Mouse (Mus musculus): ENCODE measurements at regions not wholly inside any gene's neighbourhood (a gene's known extent, or its start where the extent isn't known, plus 50 kb on each side); places are given as distances from the start of the nearest gene placed in this dataset.
A peak's percentile ranks its signal among the peaks of the same experiment; 100 is the strongest.

DNA sequence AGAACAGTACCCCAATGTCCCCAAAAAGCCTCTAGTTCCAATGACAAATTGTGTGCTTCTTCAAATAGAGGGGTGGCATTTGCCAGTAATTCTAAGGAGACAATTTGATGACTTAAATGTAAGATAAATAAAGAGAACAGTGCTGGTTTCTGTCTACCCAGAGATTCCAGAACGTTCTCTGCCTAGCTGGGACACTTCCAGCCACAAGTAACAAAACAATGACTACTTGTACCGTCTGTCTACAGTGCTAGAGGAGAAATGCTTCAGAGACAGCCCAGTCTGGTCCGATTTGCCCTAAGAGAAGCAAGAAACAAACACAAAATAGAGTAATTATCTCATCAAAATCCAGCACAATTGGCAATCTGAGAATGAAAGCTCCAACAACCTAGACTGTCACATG lies 164.9 kb upstream of the Cdh5 start:
- Histone ChIP-seq H3K9me3 (ENCODE audit: control insufficient read depth, low read length) (no peaks in the 10 kb centered on the region; the same call in 1 of the 2 replicates), H3K4me3 (ENCODE audit: low read length) (no peak overlapping the region), H3K27ac (ENCODE audit: low read depth, low read length) (no peak overlapping the region), H3K4me2 (ENCODE audit: low read length) (no peak overlapping the region), H3K9ac (ENCODE audit: low read depth, low read length) (no peak overlapping the region), H3K36me3 (ENCODE audit: control insufficient read depth, insufficient read depth, low read length) (no peaks in the 10 kb centered on the region), H3K27me3 (replicated peaks; ENCODE audit: control insufficient read depth, insufficient read depth, low read length) (no peaks in the 10 kb centered on the region), H3K4me1 (ENCODE audit: control insufficient read depth, insufficient read depth, low read depth, low read length) (peaks cover 4% of the 10 kb centered on the region; the same call in 1 of the 2 replicates)
- 73% methylated on average over 3 of the region's 3 CpGs for WGBS
- no peak for ATAC-seq

- ATAC-seq, result peak; percentile 91
- peaks cover 4% of the 10 kb centered on the region; the same call in 1 of the 2 replicates for H3K4me1 ChIP-seq (ENCODE audit: control insufficient read depth, insufficient read depth, low read depth, low read length)
- no peak overlapping the region for H3K4me3 ChIP-seq (ENCODE audit: low read length)
- H3K36me3 ChIP-seq (ENCODE audit: control insufficient read depth, insufficient read depth, low read length), result no peaks in the 10 kb centered on the region
- H3K9me3 ChIP-seq (ENCODE audit: control insufficient read depth, low read length), result no peaks in the 10 kb centered on the region; the same call in 1 of the 2 replicates
- WGBS, result 35% methylated on average over 11 of the region's 11 CpGs
- no peak overlapping the region for H3K4me2 ChIP-seq (ENCODE audit: low read length)
- H3K27me3 ChIP-seq (replicated peaks; ENCODE audit: control insufficient read depth, insufficient read depth, low read length), result no peaks in the 10 kb centered on the region
- H3K9ac ChIP-seq (ENCODE audit: low read depth, low read length), result no peak overlapping the region
- no peak overlapping the region for H3K27ac ChIP-seq (ENCODE audit: low read depth, low read length)
Observed at GRCm38 (mm10) chr8:103938283-103939230, 162.9 kb upstream of the Cdh5 start.

- no peak overlapping the region for H3K27ac ChIP-seq (ENCODE audit: low read depth, low read length)
- H3K4me2 ChIP-seq (ENCODE audit: low read length), result no peak overlapping the region
- no peaks in the 10 kb centered on the region; the same call in 1 of the 2 replicates for H3K9me3 ChIP-seq (ENCODE audit: control insufficient read depth, low read length)
- no peak overlapping the region for H3K9ac ChIP-seq (ENCODE audit: low read depth, low read length)
- no peaks in the 10 kb centered on the region for H3K27me3 ChIP-seq (replicated peaks; ENCODE audit: control insufficient read depth, insufficient read depth, low read length)
- no peak overlapping the region for H3K4me3 ChIP-seq (ENCODE audit: low read length)
- WGBS, result 94% methylated on average over 6 of the region's 6 CpGs
- ATAC-seq, result no peak
- H3K36me3 ChIP-seq (ENCODE audit: control insufficient read depth, insufficient read depth, low read length), result no peaks in the 10 kb centered on the region
- peaks cover 4% of the 10 kb centered on the region; the same call in 1 of the 2 replicates for H3K4me1 ChIP-seq (ENCODE audit: control insufficient read depth, insufficient read depth, low read depth, low read length)
Observed at GRCm38 (mm10) chr8:103940958-103941532, 160.4 kb upstream of the Cdh5 start.

GRCm38 (mm10) chr8:103948474-103948873 lies 153.0 kb upstream of the Cdh5 start:
- H3K4me1 ChIP-seq (ENCODE audit: control insufficient read depth, insufficient read depth, low read depth, low read length), result no peaks in the 10 kb centered on the region
- H3K9me3 ChIP-seq (ENCODE audit: control insufficient read depth, low read length), result no peaks in the 10 kb centered on the region
- WGBS, result 79% methylated on average over 5 of the region's 5 CpGs
- no peak overlapping the region for H3K4me3 ChIP-seq (ENCODE audit: low read length)
- no peaks in the 10 kb centered on the region for H3K36me3 ChIP-seq (ENCODE audit: control insufficient read depth, insufficient read depth, low read length)
- H3K27me3 ChIP-seq (replicated peaks; ENCODE audit: control insufficient read depth, insufficient read depth, low read length), result no peaks in the 10 kb centered on the region
- no peak overlapping the region for H3K9ac ChIP-seq (ENCODE audit: low read depth, low read length)
- ATAC-seq, result no peak
- no peak overlapping the region for H3K27ac ChIP-seq (ENCODE audit: low read depth, low read length)
- H3K4me2 ChIP-seq (ENCODE audit: low read length), result no peak overlapping the region

DNA sequence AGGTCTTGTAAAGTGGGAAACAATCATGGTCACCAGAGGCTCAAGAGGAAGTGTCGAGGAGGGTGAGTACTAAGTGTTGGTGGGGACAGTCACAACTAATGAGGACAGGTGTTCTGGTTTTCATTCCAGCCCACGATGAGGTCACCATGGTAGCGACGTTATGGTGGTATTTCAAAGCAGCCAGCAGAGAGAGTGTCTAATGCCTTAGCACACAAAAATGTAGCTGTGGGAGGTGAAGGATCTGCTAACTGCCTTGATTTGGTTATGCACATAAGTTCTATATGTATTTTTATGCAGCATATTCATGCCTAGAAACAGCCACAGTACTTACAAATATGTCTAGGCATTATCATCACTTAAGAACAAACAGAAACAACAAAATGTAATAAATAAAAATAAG lies 151.0 kb upstream of the Cdh5 start:
- ATAC-seq, result no peak

DNA sequence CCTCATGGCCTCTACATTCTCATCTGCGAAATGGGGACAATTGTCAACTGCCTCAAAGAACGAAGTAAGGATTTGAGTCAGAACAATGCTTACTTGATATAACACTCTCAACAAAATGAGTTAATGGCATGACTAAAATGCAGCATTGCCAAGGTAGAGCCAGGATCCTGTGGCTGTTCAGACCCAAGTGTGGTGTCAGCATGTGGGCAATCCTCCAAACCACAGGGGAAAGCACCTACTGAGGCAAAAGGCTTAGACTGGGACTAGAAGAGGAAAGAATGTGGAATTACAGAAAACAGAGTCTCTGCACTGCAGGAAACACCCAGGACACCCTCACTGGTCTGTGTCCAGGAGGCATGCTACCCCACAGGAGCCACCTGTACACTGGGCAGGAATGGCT lies 147.8 kb upstream of the Cdh5 start:
- 95% methylated on average over 2 of the region's 2 CpGs for WGBS
- ATAC-seq, result no peak

More for the DNA sequence above, 151.0 kb upstream of the Cdh5 start:
- Histone ChIP-seq H3K27ac (ENCODE audit: low read depth, low read length) (no peak overlapping the region), H3K4me1 (ENCODE audit: control insufficient read depth, insufficient read depth, low read depth, low read length) (no peaks in the 10 kb centered on the region), H3K27me3 (replicated peaks; ENCODE audit: control insufficient read depth, insufficient read depth, low read length) (no peaks in the 10 kb centered on the region), H3K4me3 (ENCODE audit: low read length) (no peak overlapping the region), H3K9me3 (ENCODE audit: control insufficient read depth, low read length) (no peaks in the 10 kb centered on the region), H3K4me2 (ENCODE audit: low read length) (no peak overlapping the region), H3K36me3 (ENCODE audit: control insufficient read depth, insufficient read depth, low read length) (no peaks in the 10 kb centered on the region), H3K9ac (ENCODE audit: low read depth, low read length) (no peak overlapping the region)
- WGBS, result 77% methylated on average over 4 of the region's 4 CpGs

DNA sequence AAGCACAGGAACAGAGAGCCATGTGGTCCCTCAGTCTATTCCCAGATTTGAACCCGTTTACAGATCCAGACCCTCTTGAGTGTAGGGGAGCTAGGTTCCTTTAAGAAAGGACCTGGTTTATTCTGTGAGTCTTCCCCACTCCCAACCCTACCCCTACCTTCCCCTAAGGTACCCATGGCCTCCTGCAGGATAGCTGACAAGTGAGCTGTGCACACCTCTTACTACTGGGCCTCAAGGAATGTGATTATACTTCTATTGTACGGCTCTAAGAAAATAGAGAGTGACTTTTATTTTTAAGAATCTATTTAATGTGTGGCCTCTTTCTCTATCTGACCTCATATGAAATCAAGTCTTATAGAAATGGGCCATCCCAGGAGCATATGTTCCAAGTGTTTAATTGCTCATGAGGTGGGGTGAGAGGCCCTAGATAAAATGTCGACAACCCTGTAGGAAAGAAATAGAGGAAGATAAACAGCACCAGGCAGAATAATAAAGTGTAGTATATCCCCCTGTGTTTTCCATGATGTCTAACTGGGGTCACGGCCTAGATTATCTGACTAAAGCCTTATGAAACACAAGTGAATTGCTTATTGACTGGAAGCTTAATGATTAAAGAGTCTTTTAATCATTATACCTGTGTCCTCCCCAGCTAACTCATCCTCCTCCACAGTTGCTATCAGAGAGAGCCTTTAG lies 145.7 kb upstream of the Cdh5 start:
- Histone ChIP-seq H3K27ac (ENCODE audit: low read depth, low read length) (no peak overlapping the region), H3K9me3 (ENCODE audit: control insufficient read depth, low read length) (no peaks in the 10 kb centered on the region), H3K4me3 (ENCODE audit: low read length) (no peak overlapping the region), H3K4me2 (ENCODE audit: low read length) (no peak overlapping the region), H3K9ac (ENCODE audit: low read depth, low read length) (no peak overlapping the region), H3K27me3 (replicated peaks; ENCODE audit: control insufficient read depth, insufficient read depth, low read length) (no peaks in the 10 kb centered on the region), H3K4me1 (ENCODE audit: control insufficient read depth, insufficient read depth, low read depth, low read length) (no peaks in the 10 kb centered on the region), H3K36me3 (ENCODE audit: control insufficient read depth, insufficient read depth, low read length) (no peaks in the 10 kb centered on the region)
- 88% methylated on average over 4 of the region's 4 CpGs for WGBS
- no peak for ATAC-seq

More for the DNA sequence above, 147.8 kb upstream of the Cdh5 start:
- Histone ChIP-seq H3K27me3 (replicated peaks; ENCODE audit: control insufficient read depth, insufficient read depth, low read length) (no peaks in the 10 kb centered on the region), H3K4me3 (ENCODE audit: low read length) (no peak overlapping the region), H3K27ac (ENCODE audit: low read depth, low read length) (no peak overlapping the region), H3K9me3 (ENCODE audit: control insufficient read depth, low read length) (no peaks in the 10 kb centered on the region), H3K4me1 (ENCODE audit: control insufficient read depth, insufficient read depth, low read depth, low read length) (no peaks in the 10 kb centered on the region), H3K9ac (ENCODE audit: low read depth, low read length) (no peak overlapping the region), H3K36me3 (ENCODE audit: control insufficient read depth, insufficient read depth, low read length) (no peaks in the 10 kb centered on the region), H3K4me2 (ENCODE audit: low read length) (no peak overlapping the region)

DNA sequence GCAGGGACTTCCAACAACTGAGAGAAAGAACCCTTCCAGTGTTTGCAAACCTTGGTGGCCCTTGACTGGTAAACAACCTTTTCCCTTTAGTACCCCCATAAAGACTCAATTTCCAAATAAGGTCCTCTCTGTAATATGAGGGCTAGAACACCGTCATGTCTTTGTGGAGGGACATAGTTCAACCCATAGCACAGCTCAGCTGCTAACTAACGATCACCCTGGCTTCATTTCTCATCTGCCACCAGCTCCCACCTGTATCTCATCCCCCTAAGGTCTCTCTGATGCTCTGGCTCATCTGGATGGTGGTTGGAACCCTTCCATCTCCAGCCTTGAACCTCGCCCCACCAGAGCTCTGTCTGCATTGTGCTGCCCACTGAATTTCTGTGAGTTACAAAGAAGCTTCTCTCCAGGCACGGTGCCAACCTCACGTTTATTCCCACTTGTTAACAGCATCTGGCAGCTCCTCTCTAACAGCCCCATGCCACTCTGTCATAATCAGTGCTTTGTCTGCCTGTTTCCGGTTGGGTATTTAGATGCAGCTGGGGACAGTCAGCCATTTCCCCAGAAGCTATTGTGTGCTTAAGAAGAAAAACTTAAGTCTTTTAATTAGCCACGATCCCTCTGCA lies 137.0 kb upstream of the Cdh5 start:
- ATAC-seq, result peak; percentile 79
- no peaks in the 10 kb centered on the region for H3K4me1 ChIP-seq (ENCODE audit: control insufficient read depth, insufficient read depth, low read depth, low read length)
- H3K9me3 ChIP-seq (ENCODE audit: control insufficient read depth, low read length), result no peaks in the 10 kb centered on the region
- 45% methylated on average over 7 of the region's 7 CpGs for WGBS
- H3K4me3 ChIP-seq (ENCODE audit: low read length), result no peak overlapping the region
- H3K36me3 ChIP-seq (ENCODE audit: control insufficient read depth, insufficient read depth, low read length), result no peaks in the 10 kb centered on the region
- no peak overlapping the region for H3K9ac ChIP-seq (ENCODE audit: low read depth, low read length)
- no peaks in the 10 kb centered on the region for H3K27me3 ChIP-seq (replicated peaks; ENCODE audit: control insufficient read depth, insufficient read depth, low read length)
- H3K27ac ChIP-seq (ENCODE audit: low read depth, low read length), result no peak overlapping the region
- H3K4me2 ChIP-seq (ENCODE audit: low read length), result no peak overlapping the region

All from hindbrain, embryonic 16.5 days (tissue).